Mouse (Mus musculus): ENCODE data around the gene Zfand2b. TPM values are rescaled to one million over a fixed set of nuclear protein-coding genes. Genes with fewer than 3 reads are reported as not detected.

Gene Zfand2b
- polyA plus RNA-seq, 1 experiment from 2014 or later: 30.6 TPM

DNA sequence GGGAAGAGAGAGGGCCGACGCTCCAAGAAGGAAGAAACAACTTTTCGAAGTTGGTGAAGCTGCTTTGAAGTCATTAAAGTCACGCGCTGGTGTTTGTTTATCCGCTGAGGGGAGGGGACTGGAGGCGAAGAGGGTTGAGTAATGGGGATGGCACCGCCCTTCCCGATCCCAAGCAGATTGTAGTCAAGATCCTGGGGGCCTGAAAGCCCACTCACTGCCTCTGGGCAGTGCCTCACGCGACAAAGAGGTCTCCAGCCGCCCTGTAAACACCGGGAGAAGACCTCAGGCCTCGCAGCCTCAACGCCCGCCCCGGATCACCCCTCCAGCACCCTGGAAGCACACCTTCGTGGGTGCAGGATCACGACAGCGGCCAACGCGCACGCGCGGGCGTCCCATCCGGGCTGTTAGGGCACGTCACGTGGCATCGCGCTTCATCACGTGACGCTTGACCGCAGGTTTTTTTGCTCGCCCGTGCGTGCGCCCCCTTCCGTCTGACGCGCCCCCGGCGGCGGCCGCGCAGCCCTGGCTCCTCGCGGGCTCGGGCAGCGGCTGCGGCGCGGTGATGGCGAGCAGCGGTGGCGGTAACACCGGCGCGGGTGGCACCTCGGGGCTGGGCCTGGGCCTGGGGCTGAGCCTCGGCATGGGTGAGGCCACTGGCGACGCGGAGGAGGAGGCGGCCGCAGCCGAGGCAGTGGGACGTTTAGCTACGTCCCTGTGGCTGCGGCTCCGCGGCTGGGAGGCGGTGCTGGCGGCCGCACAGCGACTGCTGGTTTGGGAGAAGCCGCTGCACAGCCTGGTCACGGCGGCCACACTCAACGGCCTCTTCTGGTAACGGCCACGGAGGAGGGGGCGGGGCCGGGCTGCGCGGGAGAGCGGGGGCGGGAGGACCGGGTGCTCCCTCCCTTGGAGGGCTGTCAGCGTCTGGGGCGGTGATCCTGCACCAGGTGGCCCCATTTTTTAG is 25.9 kb upstream of the Zfand2b start, which contains the start of the genes Cnppd1 and Retreg2:
Gene Cnppd1 (minus strand): TSS at position 411 of the 961 bp plus-strand sequence.
Gene Retreg2 (plus strand): TSS at position 478 of the 961 bp plus-strand sequence.
- H3K9me3 ChIP-seq (replicated peaks): no peaks in the 10 kb centered on the region
- WGBS: under 1% methylated on average over 91 of the region's 91 CpGs
- peak within 1 kb of the TSS; percentile 97 for H3K27ac ChIP-seq (replicated peaks)
- H3K27me3 ChIP-seq (ENCODE audit: low read depth, poor library complexity, severe bottlenecking): no peaks in the 10 kb centered on the region
- DNase-seq (ENCODE audit: low spot score): peak; percentile 97
- H3K4me3 ChIP-seq: peak within 1 kb of the TSS; percentile 86
- peaks cover 59% of the 10 kb centered on the region for H3K36me3 ChIP-seq
- peaks cover 42% of the 10 kb centered on the region for H3K4me1 ChIP-seq

DNA sequence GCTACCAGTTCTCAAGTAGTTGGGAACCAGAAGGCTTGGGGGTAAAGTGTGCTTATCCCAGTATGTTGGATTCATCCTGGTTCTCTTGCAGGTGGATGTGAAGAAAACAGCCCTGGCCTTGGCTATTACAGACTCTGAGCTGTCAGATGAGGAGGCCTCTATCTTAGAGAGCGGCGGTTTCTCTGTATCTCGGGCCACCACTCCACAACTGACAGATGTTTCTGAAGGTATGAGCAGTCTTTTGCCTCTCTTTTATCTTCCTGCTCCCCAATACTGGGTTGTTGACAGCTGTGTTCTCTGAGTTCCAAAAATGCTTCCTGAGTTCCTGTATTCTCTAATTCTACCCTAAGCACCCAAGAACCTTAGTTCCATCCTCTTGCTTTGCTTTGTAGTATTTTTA is 22.9 kb upstream of the Zfand2b start:
- Histone ChIP-seq H3K27ac (replicated peaks) (no peak overlapping the region), H3K36me3 (peaks cover 58% of the 10 kb centered on the region), H3K4me3 (no peak overlapping the region), H3K4me1 (peaks cover 36% of the 10 kb centered on the region), H3K27me3 (ENCODE audit: low read depth, poor library complexity, severe bottlenecking) (no peaks in the 10 kb centered on the region), H3K9me3 (replicated peaks) (no peaks in the 10 kb centered on the region)
- WGBS: 95% methylated on average over 3 of the region's 3 CpGs
- no peak for DNase-seq (ENCODE audit: low spot score)

DNA sequence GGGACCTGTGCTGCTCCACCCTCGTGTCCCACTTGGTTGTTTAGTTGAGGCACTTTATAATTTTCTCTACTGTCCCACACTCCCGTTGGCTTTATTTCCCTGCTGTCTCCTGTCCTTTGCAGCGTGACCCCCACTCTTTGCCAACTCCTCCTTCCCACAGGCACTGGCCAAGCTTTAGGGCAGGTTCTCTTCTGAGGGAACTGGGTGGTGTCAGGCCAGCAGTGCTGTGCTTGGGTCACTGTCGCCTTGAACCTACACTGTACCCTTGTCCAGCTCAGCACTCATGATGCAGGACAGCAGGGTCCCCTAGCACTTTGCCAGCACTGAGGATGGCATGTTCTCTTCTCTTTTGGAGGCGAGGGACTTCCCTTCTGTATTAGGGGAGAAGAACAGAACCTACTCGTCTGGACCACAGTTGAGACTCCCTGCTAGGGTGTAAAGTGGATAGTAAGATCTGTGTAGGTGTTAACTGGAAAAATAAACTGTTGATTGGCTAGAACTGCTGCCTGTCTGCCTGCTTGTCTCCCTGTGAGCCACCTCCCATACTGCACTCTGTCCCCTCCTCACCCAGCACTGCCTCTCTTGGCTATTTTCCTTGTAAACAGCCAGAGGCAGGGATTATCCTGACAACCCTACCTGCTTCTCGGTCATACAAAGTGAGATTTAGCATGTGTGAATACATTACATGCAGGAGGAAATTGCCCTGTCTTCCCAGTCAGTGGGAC is 20.9 kb upstream of the Zfand2b start:
- Histone ChIP-seq H3K27me3 (ENCODE audit: low read depth, poor library complexity, severe bottlenecking) (no peaks in the 10 kb centered on the region), H3K27ac (replicated peaks) (no peak overlapping the region), H3K9me3 (replicated peaks) (no peaks in the 10 kb centered on the region), H3K36me3 (peaks cover 58% of the 10 kb centered on the region), H3K4me3 (no peak overlapping the region), H3K4me1 (peaks cover 22% of the 10 kb centered on the region)
- WGBS: 75% methylated on average over 7 of the region's 7 CpGs
- DNase-seq (ENCODE audit: low spot score): no peak

DNA sequence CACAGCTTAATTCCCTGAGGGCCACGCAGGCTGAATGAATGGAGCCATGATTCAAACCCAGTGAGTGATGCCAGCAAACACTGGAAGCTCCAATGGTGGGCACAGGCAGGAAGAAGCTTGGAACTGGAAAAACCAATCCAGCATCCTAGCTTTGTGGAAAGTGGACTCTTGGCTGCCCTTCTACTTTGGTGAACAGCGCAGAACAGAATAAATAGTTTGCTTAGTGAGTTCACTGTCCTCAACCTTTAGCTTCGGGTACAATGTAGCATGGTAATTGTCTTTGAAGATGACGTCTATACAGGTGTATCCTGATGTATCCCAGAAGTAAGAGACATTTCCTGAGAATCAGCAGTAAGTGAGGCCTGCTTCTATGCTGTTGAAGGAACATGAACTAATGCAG is 19.7 kb upstream of the Zfand2b start:
- 90% methylated on average over 4 of the region's 4 CpGs for WGBS
- Histone ChIP-seq H3K36me3 (peaks cover 58% of the 10 kb centered on the region), H3K4me3 (no peak overlapping the region), H3K27ac (replicated peaks) (no peak overlapping the region), H3K4me1 (peaks cover 11% of the 10 kb centered on the region), H3K9me3 (replicated peaks) (no peaks in the 10 kb centered on the region), H3K27me3 (ENCODE audit: low read depth, poor library complexity, severe bottlenecking) (no peaks in the 10 kb centered on the region)
- DNase-seq (ENCODE audit: low spot score): no peak

DNA sequence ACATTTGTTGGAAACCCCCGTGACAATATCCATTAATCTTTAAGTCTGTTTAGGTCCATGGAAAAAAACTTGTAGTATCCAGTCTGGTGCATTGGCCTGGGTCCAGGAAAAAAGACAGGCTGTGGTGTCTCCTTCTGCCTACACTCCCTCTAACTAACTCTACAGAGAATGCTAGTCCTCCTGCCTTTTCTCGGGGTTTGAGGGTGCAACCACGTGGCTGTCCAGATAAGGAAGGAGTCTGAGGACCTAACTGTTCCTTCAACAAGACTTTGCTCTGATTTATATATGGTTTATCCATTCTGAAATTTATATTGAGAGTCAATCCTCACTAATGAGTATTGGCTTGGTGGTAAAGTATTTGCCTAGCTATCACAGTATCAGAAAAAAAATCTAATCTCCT is 12.6 kb upstream of the Zfand2b start:
- H3K27me3 ChIP-seq (ENCODE audit: low read depth, poor library complexity, severe bottlenecking): no peaks in the 10 kb centered on the region
- WGBS: 68% methylated on average over 3 of the region's 3 CpGs
- no peak overlapping the region for H3K4me3 ChIP-seq
- H3K27ac ChIP-seq (replicated peaks): no peak overlapping the region
- H3K36me3 ChIP-seq: no peaks in the 10 kb centered on the region
- H3K9me3 ChIP-seq (replicated peaks): no peaks in the 10 kb centered on the region
- H3K4me1 ChIP-seq: no peaks in the 10 kb centered on the region
- DNase-seq (ENCODE audit: low spot score): no peak

DNA sequence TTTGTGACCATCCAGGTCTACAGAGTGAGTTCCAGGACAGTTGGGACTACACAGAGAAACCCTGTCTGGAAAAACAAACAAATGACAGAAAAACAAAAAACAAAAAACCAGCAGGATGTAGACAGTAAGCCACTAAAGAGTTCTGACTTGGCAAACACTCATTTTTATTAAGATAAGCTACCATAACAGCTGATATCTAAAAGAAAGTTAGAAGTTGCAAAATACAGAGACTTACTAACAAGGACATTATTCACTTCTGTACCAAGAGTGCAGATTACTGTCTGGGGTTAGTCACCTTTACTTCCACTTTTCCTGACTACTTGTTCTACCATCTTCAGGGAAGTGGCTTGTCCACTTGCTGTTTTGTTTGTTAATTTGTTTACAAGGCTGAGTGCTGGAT is 9.5 kb upstream of the Zfand2b start:
- no peak overlapping the region for H3K27ac ChIP-seq (replicated peaks)
- no peaks in the 10 kb centered on the region for H3K4me1 ChIP-seq
- H3K9me3 ChIP-seq (replicated peaks): no peaks in the 10 kb centered on the region
- no peaks in the 10 kb centered on the region for H3K27me3 ChIP-seq (ENCODE audit: low read depth, poor library complexity, severe bottlenecking)
- no peak overlapping the region for H3K4me3 ChIP-seq
- H3K36me3 ChIP-seq: no peaks in the 10 kb centered on the region
- DNase-seq (ENCODE audit: low spot score): no peak

DNA sequence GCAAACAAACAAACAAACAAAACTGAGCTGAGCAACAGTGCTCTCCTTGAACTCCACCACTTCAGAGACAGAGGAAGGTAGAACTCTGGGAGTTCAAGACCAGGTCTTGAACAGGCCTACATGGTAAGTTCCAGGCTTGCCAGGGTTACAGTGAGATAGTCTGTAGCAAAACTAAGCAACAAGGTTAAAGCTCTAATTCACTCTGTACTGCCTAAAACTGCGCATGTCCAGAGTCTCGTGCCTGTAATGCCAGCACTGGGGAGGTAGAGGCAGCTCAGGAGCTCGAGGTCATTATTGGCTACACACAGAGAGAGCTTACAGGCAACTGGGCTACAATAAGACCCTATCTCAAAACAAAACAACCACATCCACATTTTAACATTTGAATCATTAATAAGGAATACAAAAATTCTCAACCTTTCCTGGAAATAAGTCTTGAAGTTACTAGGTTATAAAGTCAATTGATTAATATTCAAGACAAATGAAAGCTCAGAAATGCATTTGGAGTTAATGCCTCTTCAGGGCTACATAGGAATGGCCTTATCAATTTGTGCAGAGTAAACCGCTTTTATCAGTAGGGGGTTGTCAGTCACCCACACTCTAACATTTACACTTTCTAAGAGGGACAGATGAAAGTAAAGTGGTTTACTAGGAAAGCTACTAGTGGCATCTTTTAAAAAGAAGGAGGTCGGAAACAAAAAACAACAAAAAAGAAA is 8.7 kb upstream of the Zfand2b start:
- H3K27ac ChIP-seq (replicated peaks): no peak overlapping the region
- DNase-seq (ENCODE audit: low spot score): no peak
- no peaks in the 10 kb centered on the region for H3K9me3 ChIP-seq (replicated peaks)
- H3K27me3 ChIP-seq (ENCODE audit: low read depth, poor library complexity, severe bottlenecking): no peaks in the 10 kb centered on the region
- WGBS: 70% methylated on average over 5 of the region's 5 CpGs
- H3K36me3 ChIP-seq: no peaks in the 10 kb centered on the region
- H3K4me3 ChIP-seq: no peak overlapping the region
- H3K4me1 ChIP-seq: no peaks in the 10 kb centered on the region

DNA sequence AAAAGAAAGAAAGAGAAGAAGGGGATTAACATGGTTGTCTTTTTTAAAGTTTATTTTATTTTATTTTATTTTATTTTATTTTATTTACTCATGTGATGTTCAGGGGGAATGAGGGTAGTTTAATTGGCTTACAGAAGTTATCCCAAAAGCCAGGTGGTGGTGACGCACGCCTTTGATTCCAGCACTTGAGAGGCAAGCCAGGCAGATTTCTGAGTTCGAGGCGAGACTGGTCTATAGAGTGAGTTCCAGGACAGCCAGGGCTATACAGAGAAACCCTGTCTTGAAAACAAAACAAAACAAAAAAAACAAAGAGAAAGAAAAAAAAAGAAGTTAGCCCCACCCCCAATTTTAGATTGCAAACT is 8.2 kb upstream of the Zfand2b start:
- H3K4me1 ChIP-seq: no peaks in the 10 kb centered on the region
- no peaks in the 10 kb centered on the region for H3K27me3 ChIP-seq (ENCODE audit: low read depth, poor library complexity, severe bottlenecking)
- no peak overlapping the region for H3K27ac ChIP-seq (replicated peaks)
- WGBS: 87% methylated on average over 4 of the region's 4 CpGs
- no peaks in the 10 kb centered on the region for H3K9me3 ChIP-seq (replicated peaks)
- H3K4me3 ChIP-seq: no peak overlapping the region
- DNase-seq (ENCODE audit: low spot score): no peak
- H3K36me3 ChIP-seq: no peaks in the 10 kb centered on the region

DNA sequence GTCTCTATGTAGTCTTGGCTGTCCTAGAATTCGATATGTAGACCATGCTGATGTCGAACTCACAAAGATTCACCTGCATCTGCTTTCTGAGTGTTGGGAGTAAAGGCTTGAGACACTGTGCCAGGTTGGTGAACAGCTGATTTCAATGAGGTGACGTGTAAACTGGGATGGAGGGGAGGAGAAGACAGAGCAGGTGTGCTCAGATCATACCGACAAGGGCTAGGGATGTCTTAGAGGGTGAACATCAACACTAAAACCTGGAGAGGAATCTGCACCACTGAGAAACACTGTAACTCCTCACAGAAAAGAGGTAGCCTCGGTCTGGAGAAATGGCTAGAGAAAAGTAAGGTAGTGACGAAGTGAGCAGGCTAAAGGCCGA is 364 bp upstream of the Zfand2b start:
- 8% methylated on average over 7 of the region's 7 CpGs for WGBS
- H3K27ac ChIP-seq (replicated peaks): peak overlapping the region; percentile 86

DNA sequence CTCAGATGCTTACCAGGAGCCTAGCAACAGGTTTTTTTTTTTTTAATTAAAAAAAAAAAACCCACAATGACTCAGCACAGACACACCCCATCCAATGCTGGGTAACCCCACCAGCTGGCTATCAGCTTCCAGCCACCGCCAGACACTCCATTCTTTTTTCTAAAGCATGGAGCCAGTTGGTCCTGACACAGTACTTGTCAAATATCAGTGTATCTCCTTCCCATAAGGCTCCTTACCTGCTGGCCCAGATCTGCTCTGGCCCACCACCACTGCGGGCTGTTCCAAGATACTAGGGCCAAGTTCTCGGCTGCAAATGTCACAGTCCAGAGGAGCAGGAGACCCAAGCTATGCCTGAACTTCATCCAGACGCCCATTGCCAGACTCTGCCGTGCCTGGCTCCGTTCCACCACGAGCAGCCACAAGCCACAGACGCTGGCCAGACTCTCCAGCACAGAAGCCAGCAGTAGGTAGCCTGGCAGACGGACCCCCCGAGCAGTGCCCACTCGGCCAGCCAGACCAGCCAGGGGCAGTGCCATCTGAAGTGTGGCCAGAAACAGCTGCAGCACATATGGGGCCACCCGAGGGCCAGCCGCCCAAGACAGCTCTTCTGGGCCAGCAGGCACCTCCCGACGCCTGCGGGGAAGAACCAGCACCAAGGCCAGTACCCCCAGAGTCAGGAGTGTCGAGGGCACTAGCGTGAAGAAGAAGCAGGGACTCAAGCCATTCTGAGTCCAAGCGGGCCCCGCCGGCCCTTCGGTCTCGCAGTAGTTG is 11.1 kb downstream of the Zfand2b start:
- Histone ChIP-seq H3K9me3 (replicated peaks) (no peaks in the 10 kb centered on the region), H3K36me3 (peaks cover 61% of the 10 kb centered on the region), H3K27me3 (ENCODE audit: low read depth, poor library complexity, severe bottlenecking) (no peaks in the 10 kb centered on the region), H3K4me3 (peak overlapping the region; percentile 64), H3K27ac (replicated peaks) (peak overlapping the region; percentile 89), H3K4me1 (peaks cover 28% of the 10 kb centered on the region)
- no peak for DNase-seq (ENCODE audit: low spot score)
- WGBS: 12% methylated on average over 23 of the region's 23 CpGs

More for the DNA sequence above, 364 bp upstream of the Zfand2b start:
- no peaks in the 10 kb centered on the region for H3K27me3 ChIP-seq (ENCODE audit: low read depth, poor library complexity, severe bottlenecking)
- peaks cover 29% of the 10 kb centered on the region for H3K36me3 ChIP-seq
- DNase-seq (ENCODE audit: low spot score): no peak
- H3K4me1 ChIP-seq: peaks cover 19% of the 10 kb centered on the region
- no peaks in the 10 kb centered on the region for H3K9me3 ChIP-seq (replicated peaks)
- H3K4me3 ChIP-seq: peak overlapping the region; percentile 77

DNA sequence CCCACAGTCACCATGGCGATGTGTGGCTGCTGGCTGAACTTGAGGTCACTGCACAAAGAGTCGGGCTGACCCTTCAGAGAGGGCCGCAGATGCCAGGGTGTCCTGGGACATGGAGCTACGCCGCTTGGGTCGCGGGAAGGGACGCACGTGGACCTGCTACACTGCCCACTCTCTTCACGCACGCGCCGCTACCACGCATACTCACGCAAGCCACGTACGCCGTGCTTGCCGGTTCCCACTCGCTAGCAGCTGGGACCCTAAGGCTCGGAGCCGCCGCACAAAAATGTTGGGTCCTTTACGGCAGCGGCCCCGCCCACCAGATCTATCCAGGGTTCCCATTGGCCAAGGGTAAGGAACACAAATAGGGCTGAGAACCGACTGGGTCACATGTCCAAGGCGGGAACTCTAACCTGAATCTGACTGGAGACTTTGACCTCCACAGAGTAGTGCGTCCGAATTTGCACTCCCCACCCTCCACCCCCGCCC is 11.7 kb downstream of the Zfand2b start, which contains the start of gene Abcb6:
Gene Abcb6 (minus strand): TSS at position 288 of the 486 bp plus-strand sequence.
- Histone ChIP-seq H3K36me3 (peaks cover 61% of the 10 kb centered on the region), H3K27ac (replicated peaks) (peak within 1 kb of the TSS; percentile 89), H3K4me3 (peak within 1 kb of the TSS; percentile 64), H3K9me3 (replicated peaks) (no peaks in the 10 kb centered on the region), H3K4me1 (peaks cover 28% of the 10 kb centered on the region), H3K27me3 (ENCODE audit: low read depth, poor library complexity, severe bottlenecking) (no peaks in the 10 kb centered on the region)
- DNase-seq (ENCODE audit: low spot score): peak; percentile 95
- under 1% methylated on average over 31 of the region's 31 CpGs for WGBS

DNA sequence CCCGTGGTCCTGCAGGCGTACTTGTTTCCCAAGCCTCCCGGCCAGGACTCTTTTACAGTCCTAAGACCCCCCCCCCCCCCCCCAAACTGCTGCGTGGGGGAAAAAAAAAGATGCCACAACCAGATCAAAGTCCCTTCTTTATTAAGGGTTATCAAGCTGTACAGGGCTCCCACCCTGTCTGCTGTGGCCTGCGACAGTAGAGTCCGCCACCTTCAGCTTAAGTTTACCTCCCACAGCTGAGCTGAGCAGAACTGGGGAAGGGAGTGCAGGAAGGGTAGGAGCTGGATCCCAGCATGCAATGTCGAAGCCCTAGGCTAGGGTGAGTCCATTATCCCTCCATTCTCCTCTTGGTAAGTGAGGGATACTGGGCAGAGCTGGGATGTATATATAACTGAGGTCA is 12.3 kb downstream of the Zfand2b start:
- 32% methylated on average over 7 of the region's 7 CpGs for WGBS

More for the DNA sequence above, 12.3 kb downstream of the Zfand2b start:
- peaks cover 61% of the 10 kb centered on the region for H3K36me3 ChIP-seq
- no peaks in the 10 kb centered on the region for H3K27me3 ChIP-seq (ENCODE audit: low read depth, poor library complexity, severe bottlenecking)
- no peaks in the 10 kb centered on the region for H3K9me3 ChIP-seq (replicated peaks)
- peaks cover 28% of the 10 kb centered on the region for H3K4me1 ChIP-seq
- peak overlapping the region; percentile 64 for H3K4me3 ChIP-seq
- no peak for DNase-seq (ENCODE audit: low spot score)
- H3K27ac ChIP-seq (replicated peaks): peak overlapping the region; percentile 89

All from midbrain, embryonic 10.5 days (tissue).